Mouse (Mus musculus) testis, adult 2 months (tissue): ENCODE data around the gene Lacc1.
A peak's percentile ranks its signal among the peaks of the same experiment; 100 is the strongest.

ENCODE experiments used
- CTCF ChIP-seq: fragments of 200-500 bp; IDR thresholded peaks from 2 replicates; pipeline ENCODE4 v1.5.1; 2012; ENCODE audit warnings: low read depth, mild to moderate bottlenecking, inconsistent platforms, low read length, moderate library complexity; ENCODE audit not compliant: control insufficient read depth, insufficient read depth, insufficient replicate concordance
- POLR2A ChIP-seq: fragments of 200-500 bp; IDR thresholded peaks from 2 replicates; pipeline ENCODE4 v1.6.1; 2012; ENCODE audit warnings: low read depth, mild to moderate bottlenecking, inconsistent platforms, low read length, moderate library complexity; ENCODE audit not compliant: control insufficient read depth

- TF ChIP-seq CTCF (peak; percentile 58; the same call in 1 of the 2 replicates), POLR2A (no peak)
These were observed 24.9 kb downstream of the Lacc1 start for GRCm38 (mm10) chr14:77011804-77012203.
